Mouse (Mus musculus) embryo, embryonic 10 days (tissue): ENCODE data around the gene Pi4kb.
"Not testable (repeated sequence)": the region's sequence is repeated elsewhere in the genome, so short reads cannot be mapped to it uniquely, and the experiment has no call there.

ENCODE experiments used
- DNase-seq: peaks from one replicate; pipeline ENCODE4 v3.0.0-alpha.2; 2015; ENCODE audit warnings: low spot score

Pi4kb gene

DNA sequence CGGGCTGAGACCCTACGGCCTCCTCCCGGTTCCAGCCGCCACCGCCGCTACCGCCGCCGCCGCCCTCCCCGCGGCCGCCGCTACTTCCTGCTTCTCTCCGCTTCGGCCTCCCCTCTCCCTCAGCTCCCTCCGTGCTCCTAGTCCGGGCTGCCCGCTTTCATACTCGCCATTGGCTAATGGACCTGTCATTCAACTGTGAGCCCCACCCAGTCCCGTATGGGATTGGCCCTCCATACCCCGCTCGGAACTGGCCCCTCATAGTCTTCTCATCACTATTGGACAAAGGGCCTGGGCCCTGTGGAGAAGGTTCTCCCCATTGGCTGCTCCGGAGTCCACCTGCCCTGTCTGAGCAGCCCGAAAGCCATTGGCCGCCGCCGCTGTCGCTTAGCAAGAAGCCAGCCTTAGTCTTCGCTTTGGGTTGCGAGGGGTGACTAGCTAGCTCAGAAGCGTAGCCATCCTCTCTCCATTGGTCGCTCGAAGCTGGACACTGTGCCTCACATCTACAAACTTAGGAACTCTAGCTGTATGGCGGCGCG, 40.9 kb downstream of the Pi4kb start, which contains the start of gene Zfp687:
Gene Zfp687, minus strand, starts transcription at position 112 of the 536 bp plus-strand sequence.
- DNase-seq = peak; percentile 98

DNA sequence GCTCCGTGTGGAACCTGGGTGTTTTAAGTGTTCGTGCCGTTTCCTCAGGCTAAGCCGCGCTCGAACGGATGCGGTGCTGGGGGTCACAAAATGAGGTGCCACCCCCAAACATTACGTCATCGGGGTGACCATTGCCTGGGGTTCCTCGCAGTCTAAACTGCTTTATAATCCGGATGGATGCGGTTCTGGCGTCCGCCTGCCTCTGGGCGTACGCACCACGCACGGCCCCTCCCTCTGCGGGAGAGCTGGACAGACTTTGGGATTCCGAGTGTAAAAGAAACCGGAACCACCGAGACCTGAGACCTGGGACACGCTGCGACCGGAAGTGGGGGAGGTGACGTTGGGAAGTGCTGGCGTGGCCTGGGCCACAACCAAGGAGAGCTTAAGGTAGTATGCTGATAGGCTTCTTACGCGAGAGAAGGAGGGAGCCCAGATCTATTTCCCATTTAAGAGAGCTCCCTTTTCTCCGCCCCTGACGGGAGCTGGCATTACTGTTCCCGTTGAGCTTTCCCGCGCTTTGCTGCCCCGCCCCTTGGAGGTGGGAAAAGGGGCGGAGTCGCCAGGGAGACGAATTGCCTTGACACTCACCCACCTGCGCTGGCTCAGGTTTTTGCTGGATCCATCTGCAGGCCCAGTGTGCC, 41.5 kb downstream of the Pi4kb start:
- peak; percentile 92 for DNase-seq

- DNase-seq = no peak
Observed at GRCm38 (mm10) chr3:95016532-95017056, 42.1 kb downstream of the Pi4kb start.

GRCm38 (mm10) chr3:95018741-95019140, 44.2 kb downstream of the Pi4kb start:
- no peak for DNase-seq

DNA sequence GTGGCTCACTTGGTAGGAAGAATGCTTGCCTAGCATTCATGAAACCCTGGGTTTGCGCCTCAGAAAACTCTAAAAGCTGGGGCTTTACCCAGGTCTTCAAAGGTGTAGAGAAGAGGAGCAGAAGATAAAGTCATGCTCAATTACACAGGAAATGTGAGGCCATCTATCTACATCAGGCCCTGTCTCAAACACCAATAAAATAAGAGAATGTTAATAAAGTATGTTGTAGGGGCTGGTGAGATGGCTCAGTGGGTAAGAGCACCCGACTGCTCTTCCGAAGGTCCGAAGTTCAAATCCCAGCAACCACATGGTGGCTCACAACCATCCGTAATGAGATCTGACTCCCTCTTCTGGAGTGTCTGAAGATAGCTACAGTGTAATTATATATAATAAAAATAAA, 46.4 kb downstream of the Pi4kb start:
- not testable (repeated sequence) for DNase-seq

DNA sequence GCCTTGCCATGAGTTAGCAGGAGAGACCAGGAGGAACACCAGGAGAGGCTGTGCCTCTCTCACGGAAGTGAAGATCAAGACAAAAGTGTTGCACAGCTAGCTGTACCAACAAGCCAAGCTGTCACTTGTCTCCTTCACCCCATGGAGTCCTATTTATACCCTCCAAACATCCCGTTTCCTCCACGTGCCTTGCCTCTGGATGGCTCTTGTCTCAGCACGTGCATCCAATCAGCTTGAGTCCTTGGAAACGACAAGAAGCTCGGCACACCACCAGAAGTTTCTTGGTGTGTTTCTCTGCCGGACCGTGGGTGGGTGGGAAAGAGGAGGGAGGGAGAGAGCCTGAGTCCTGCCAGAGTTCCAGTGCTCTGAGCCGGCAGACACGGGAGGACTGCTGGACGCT, 50.0 kb downstream of the Pi4kb start:
- DNase-seq = peak; percentile 41

DNA sequence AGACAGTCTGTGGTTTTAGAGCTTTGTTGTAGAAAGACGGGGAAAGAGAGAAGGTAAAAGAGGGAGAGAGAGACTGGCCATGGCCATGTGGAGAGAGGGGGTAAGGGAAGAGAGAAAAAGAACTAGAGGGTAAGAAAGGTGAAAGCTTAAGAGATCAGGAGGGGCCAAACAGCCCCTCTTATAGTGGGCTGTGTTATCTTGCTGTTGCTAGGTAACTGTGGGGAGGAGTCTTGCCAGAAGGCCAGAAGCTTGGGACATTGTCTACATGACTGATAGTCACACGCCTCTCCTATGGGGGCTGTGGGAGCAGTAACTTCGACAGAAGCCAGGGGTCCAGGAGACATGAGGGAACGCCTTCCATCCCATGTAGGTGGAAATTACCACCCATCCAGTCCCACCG, 50.7 kb downstream of the Pi4kb start:
- DNase-seq = no peak

DNA sequence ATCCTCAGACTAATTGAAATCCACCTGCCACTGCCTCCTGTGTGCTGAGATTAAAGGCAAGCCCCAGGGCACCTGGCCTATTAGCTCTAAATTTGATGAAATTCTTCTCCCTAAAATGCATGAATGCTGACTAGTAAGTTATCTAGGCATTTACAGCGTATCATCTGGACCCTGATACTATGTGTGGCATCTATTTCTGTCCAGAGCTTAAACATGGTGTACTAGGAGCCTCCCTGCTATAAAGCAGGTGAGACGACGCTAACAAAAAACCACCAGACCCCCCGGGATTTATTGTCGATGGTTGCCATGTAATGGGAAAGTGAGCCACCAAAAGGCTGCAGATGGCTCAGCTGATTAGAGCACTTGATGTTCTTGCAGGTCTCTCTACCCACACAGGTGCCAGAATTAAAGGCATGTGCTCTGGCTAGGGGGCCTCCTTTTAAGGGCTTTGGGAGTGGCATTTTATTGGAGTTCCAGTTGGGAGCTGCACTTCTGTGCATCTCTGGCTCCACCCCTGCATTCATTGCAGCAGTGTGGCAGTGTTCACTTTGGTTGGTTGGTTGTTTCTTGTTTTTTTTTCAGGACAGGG, 52.6 kb downstream of the Pi4kb start:
- DNase-seq = no peak

DNA sequence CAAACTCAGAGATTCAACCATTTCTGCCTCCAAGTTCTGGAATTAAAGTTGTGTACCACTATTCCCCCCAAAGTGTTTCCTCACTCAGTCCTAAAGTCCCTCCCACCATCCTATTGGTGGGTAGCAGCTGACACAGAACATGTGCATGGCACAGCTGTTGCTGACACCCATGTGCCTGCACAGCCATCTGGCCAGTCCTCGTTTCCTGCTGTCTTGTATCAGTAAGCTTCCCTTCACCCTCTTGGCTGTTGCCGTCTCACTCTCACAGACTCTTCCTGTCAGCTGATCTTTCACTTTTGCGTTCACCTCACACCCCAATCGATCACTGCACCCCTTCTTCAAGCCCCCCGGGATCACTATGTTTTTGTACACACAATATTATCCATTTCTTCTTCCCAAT, 53.2 kb downstream of the Pi4kb start:
- DNase-seq = peak; percentile 34

GRCm38 (mm10) chr3:95028603-95029002, 54.1 kb downstream of the Pi4kb start:
- no peak for DNase-seq

GRCm38 (mm10) chr3:95029291-95029827, 54.8 kb downstream of the Pi4kb start:
- not testable (repeated sequence) for DNase-seq

DNA sequence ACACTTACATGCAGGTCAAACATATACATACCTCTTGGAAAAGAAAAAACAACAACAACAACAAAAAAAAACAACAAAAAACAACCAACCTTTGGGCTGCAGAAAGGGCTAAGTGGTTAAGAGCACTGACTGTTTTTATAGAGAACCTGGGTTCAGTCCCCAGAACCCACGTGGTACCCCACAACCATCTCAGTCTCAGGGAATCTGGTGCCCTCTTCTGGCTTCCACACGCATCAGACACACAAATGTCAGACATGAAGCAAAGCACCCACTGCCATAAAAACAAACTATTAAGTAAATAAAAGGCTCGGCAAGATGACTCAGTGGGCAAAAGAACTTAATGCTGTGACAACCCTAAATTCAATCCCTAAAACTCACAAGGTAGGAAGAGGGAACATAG, 55.4 kb downstream of the Pi4kb start:
- no peak for DNase-seq

DNA sequence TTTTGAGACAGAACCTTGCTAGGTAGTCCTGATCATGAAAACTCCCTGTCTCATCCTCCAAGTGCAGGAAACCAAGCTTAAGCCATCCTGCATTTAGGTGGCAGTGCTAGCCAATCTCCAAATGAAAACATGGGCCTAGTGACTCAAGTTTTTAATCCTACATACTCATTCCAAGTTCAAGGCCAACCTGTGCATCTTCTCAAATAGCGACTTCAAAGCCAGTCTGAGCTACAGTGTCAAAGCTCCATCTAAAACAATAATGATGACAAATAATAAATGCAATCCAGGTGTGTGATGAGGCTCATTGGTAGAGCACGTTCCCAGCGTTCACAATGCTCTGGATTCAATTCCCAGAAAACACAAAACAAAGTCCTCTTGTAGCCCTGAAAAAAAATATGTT, 67.1 kb downstream of the Pi4kb start:
- DNase-seq = no peak

DNA sequence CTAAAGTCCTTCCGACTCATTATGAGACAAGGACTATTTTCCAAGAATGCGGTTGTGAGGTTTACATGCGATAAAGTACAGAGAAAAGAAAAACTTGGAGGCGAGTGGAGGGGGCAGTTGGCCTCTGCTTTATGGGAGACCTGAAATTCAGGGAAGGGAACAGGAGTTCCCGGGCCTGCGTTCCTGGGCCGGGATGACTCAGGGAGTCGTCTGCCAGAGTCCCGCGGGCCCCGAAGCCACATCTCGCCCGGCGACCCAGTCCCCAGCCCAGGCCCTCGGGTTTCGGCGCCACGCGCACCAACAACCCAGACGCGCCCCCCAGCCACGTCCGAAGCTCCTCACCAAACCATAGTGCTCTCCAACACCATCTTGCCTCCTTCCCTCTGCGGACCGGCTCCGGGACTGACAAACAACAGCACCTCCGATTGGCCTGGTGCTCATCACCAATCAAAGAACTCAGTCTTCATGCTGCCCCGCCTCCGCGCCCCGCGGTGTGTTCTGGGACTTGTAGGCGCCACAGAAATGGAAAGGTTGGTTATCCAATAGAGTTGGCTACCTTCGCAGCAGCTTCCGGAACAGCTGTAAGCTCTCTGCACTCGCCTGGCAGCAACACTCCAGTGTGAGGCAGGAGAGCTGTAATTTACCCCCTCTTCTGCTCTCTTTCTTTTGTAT, 67.8 kb downstream of the Pi4kb start, which contains the start of gene Psmd4:
Gene Psmd4, minus strand, starts transcription at position 449 of the 672 bp plus-strand sequence.
- DNase-seq = peak; percentile 99

DNA sequence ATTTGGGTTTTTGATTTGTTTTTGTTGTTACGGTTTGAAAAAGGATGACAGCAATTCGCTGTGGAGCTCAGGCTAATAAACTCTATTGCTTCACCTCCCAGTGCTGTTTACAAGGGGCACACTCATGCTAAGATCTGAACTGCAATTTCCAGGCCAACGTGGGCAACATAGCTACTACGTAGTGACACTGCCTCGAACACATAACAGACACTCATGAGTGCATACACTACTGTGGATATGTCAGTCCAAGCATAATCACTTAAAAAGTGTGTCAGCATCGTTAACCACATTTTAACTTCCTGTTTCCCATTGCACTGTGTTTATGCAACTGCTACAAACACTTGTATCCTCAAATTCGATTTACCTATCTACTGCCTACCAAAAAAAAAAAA, 68.3 kb downstream of the Pi4kb start:
- no peak for DNase-seq

DNA sequence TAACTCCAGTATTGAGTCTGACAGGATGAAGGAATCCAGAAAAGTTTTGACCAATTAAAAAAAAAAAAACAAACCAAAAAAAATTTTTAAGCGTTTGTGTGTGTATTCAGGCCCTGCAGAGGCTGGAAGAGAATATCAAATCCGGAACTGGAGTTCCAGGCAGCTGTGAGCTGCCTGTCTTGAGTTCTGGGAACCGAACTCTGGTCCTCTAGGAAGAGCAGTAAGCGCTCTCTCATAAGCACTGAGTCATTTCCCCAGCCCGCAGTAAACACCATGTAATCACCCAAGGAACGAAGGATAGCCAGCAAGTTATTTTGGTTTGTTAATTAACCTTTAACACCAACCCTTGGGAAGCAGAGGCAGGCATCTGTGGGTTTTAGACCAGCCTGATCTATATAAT, 68.7 kb downstream of the Pi4kb start:
- DNase-seq = no peak

DNA sequence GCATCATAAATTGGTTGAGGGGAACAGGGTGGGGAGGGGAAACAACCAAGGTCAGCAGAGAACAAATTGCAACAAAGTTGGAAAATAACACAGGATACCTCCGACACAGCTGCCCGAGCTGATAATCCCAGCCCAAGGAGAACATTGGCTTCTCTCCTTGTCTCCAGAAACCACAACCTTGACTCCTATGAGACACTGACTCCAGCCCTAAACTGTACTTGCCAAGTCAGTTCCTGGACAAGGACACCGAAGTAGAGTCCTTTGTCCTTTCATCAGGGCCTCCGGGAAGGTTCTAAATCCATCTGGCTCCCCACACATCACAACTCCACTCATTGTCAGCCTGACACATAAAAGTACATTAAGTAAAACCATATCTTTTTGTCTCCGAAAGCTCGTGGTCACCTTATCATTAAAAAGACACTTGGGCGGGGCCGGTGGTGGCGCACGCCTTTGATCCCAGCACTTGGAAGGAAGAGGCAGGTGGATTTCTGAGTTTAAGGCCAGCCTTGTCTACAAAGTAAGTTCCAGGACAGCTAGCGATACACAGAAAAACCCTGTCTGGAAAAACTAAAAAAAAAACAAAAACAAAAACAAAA, 72.0 kb downstream of the Pi4kb start:
- DNase-seq = no peak

- DNase-seq = no peak
Observed at GRCm38 (mm10) chr3:95047914-95048313, 73.4 kb downstream of the Pi4kb start.

- peak; percentile 68 for DNase-seq
Observed at GRCm38 (mm10) chr3:95052959-95053358, 78.4 kb downstream of the Pi4kb start.

DNA sequence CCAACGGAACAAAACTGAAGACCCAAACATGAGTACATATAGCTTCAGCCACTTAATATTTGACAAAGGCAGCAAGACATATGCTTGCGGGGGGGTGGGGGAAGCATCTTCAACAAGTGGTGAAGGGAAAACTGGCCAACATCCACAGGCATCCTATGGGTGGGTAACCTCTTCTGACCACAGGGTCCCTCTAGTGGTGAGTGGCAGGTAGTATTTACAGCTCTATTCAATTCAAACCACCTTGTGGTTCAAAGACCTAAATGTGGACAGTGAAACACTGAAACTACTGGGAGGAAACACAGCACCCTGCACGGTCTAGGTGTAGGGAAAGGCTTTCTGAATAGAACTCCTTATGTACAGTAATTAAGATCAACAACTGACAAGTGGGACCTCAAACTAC, 79.2 kb downstream of the Pi4kb start:
- DNase-seq = peak; percentile 84

GRCm38 (mm10) chr3:95054481-95055260, 80.1 kb downstream of the Pi4kb start:
- peak; percentile 46 for DNase-seq
